Mouse (Mus musculus) liver, embryonic 13.5 days (tissue): ENCODE results near the gene Cdkal1. TPM values are rescaled to one million over a fixed set of nuclear protein-coding genes. Genes with fewer than 3 reads are reported as not detected.
A peak's percentile ranks its signal among the peaks of the same experiment; 100 is the strongest.

Experiments used
- ATAC-seq: fragments of 200-750 bp; cut with Nextera tagmentation; 2 replicates; pipeline ENCODE4 v1.8.0; 2017; ENCODE audit warnings: low read depth, mild to moderate bottlenecking, moderate number of reproducible peaks, moderate library complexity
- DNase-seq: peaks from one replicate; pipeline ENCODE4 v3.0.0; 2022
- H3K27ac ChIP-seq: fragments of 300-500 bp; sonication (generic); 2 replicates; pipeline ENCODE4 v1.5.1; 2015; ENCODE audit warnings: moderate library complexity, mild to moderate bottlenecking, inconsistent platforms
- H3K27me3 ChIP-seq: fragments of 300-500 bp; sonication (generic); 2 replicates; pipeline ENCODE4 v1.6.1; 2015; ENCODE audit warnings: mild to moderate bottlenecking, inconsistent platforms
- H3K36me3 ChIP-seq: fragments of 300-500 bp; sonication (generic); 2 replicates; pipeline ENCODE4 v1.6.1; 2015; ENCODE audit warnings: mild to moderate bottlenecking, inconsistent platforms
- H3K4me1 ChIP-seq: fragments of 300-500 bp; sonication (generic); replicated peaks from 2 replicates; pipeline ENCODE4 v1.6.1; 2015; ENCODE audit warnings: inconsistent platforms
- H3K4me2 ChIP-seq: fragments of 300-500 bp; sonication (generic); 2 replicates; pipeline ENCODE4 v1.6.1; 2015; ENCODE audit warnings: inconsistent platforms, mild to moderate bottlenecking, moderate library complexity
- H3K4me3 ChIP-seq: fragments of 300-500 bp; sonication (generic); replicated peaks from 2 replicates; pipeline ENCODE4 v1.5.1; 2015; ENCODE audit warnings: mild to moderate bottlenecking, inconsistent platforms
- H3K9ac ChIP-seq: fragments of 300-500 bp; sonication (generic); 2 replicates; pipeline ENCODE4 v1.6.1; 2015; ENCODE audit warnings: mild to moderate bottlenecking, inconsistent platforms
- H3K9me3 ChIP-seq: fragments of 300-500 bp; sonication (generic); replicated peaks from 2 replicates; pipeline ENCODE4 v1.6.1; 2016; ENCODE audit warnings: inconsistent platforms
- whole genome bisulfite sequencing: fragments of 180-500 bp; shearing (Covaris S2); methylation state at CpG from one replicate; pipeline ENCODE4 v1.1.7; 2015; ENCODE audit not compliant: insufficient replicate concordance; 5-methylcytosine and 5-hydroxymethylcytosine counted together
- polyA plus RNA-seq: library from polyadenylated mRNA; unstranded; fragments of >200 nt; fragmentation: Nextera tagmentation; extraction: Ambion mirVana; gene quantifications from 2 replicates; pipeline ENCODE4 v1.2.1, GENCODE M21; 2015

The Cdkal1 gene
- polyA plus RNA-seq, result 10.0 and 13.5 TPM in 2 replicates

DNA sequence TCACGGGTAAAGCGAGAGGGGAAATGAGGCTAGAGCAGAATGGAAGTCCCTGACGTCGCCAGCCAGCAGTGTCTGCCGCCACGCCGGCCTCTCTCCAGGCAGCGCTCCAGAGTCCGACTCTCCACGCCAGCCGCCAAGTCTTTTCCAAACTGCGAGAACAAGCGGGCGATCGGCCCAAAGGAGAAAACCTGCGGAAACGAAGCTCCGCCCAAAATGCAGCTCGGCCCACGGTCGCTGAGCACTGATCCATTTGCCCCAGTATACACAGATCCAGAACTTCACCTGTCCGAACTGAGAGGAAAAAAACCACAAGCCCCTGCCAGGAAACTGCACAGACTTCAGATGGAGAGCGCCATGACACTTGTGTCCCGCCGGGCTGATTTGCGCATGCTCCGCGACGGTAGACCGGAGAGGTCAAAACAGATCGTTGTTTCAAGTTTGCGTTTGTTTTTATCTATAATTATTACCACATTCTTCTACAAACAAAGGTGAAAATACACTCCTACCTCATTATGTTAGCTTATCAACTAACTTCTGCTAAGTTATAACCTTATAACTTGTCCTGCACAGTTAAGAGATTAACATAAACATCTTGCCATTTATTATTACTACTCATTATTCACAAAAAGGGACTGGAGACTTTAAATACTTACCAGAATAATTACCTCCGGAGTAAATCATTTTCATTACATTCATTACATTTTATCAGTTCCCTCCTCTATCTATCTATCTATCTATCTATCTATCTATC, at the start of gene Cdkal1:
Gene Cdkal1 (minus strand): TSS at position 394 of the 751 bp plus-strand sequence.
- DNase-seq, result peak; percentile 73
- Histone ChIP-seq H3K4me1 (peaks cover 14% of the 10 kb centered on the region), H3K4me3 (peak within 1 kb of the TSS; percentile 86), H3K27ac (peak within 1 kb of the TSS; percentile 74), H3K9me3 (no peaks in the 10 kb centered on the region), H3K9ac (peak within 1 kb of the TSS; percentile 86), H3K4me2 (peak within 1 kb of the TSS; percentile 77), H3K36me3 (peaks cover 17% of the 10 kb centered on the region), H3K27me3 (no peaks in the 10 kb centered on the region)
- ATAC-seq, result peak; percentile 85
- WGBS, result under 1% methylated on average over 33 of the region's 33 CpGs

DNA sequence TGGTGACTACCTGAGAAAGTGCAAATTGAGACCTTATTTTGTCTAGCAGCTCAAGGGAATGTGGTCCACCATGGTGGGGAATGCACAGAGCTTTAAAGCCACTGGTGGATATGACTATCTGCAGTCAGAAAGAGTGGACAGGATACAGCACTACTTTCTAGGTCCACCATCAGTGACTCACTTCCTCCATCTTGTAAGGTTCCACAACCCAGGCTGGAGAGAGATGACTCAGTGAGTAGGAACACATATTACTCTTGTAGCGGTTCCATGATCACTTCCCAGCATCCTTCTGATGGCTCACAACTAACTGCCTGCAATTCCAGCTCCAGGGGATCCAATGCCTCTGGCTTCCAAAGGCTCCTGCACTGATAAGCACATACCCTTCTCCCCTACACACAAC, 47.9 kb upstream of the Cdkal1 start:
- DNase-seq (no peak), ATAC-seq (no peak)
- no peak overlapping the region for H3K4me2 ChIP-seq
- no peaks in the 10 kb centered on the region for H3K27me3 ChIP-seq
- H3K9me3 ChIP-seq, result no peaks in the 10 kb centered on the region
- H3K4me3 ChIP-seq, result no peak overlapping the region
- no peak overlapping the region for H3K27ac ChIP-seq
- peaks cover 26% of the 10 kb centered on the region for H3K36me3 ChIP-seq
- no peak overlapping the region for H3K9ac ChIP-seq
- no peaks in the 10 kb centered on the region for H3K4me1 ChIP-seq
- WGBS, result 75% methylated on average over 1 of the region's 1 CpGs

DNA sequence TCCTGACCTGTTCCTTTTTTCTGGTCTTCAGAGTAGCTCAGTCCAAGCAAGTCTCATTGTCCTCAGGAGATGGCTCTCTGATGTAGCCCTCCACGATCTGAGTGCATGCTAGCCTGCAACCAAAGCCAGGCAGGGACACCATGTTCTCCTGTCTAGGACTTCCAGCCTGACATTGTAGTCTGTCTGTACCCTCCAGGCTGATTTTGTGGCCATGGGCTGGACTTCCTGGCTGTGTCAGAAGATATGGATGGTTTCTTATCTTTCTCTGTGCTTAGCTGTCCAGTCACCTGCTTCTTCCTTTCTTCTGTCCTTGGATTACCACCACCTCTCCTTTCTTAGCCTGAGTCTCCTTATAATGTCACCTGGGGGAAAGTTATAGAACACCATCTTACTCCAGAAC, 47.2 kb upstream of the Cdkal1 start:
- ATAC-seq, result no peak
- Histone ChIP-seq H3K9ac (no peak overlapping the region), H3K4me1 (no peaks in the 10 kb centered on the region), H3K27ac (no peak overlapping the region), H3K36me3 (peaks cover 19% of the 10 kb centered on the region), H3K4me2 (no peak overlapping the region), H3K27me3 (no peaks in the 10 kb centered on the region), H3K9me3 (peaks cover 3% of the 10 kb centered on the region), H3K4me3 (no peak overlapping the region)
- 74% methylated on average over 1 of the region's 1 CpGs for WGBS
- no peak for DNase-seq

DNA sequence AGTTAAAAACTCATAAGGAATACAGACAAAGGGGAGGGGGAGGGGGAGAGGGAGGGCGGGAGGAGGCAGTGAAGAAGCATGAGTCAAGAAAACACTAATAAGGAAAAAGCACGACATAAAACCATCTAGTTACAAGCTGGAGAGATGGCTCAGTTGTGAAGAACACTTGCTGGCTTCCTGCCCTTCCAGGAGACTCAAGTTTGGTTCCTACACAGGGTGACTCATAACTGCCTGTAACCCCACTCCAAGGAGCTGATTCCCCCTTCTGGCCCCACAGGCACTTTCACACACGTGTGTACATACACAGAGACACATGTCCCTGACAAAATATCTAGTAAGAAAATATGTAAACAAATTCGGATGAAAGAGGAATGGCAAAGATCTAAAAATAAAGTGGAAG, 46.2 kb upstream of the Cdkal1 start:
- H3K4me2 ChIP-seq, result no peak overlapping the region
- DNase-seq (no peak), ATAC-seq (no peak)
- H3K4me1 ChIP-seq, result no peaks in the 10 kb centered on the region
- H3K9ac ChIP-seq, result no peak overlapping the region
- 54% methylated on average over 4 of the region's 4 CpGs for WGBS
- H3K9me3 ChIP-seq, result peaks cover 6% of the 10 kb centered on the region
- H3K27me3 ChIP-seq, result no peaks in the 10 kb centered on the region
- H3K27ac ChIP-seq, result no peak overlapping the region
- H3K36me3 ChIP-seq, result peaks cover 9% of the 10 kb centered on the region
- no peak overlapping the region for H3K4me3 ChIP-seq

DNA sequence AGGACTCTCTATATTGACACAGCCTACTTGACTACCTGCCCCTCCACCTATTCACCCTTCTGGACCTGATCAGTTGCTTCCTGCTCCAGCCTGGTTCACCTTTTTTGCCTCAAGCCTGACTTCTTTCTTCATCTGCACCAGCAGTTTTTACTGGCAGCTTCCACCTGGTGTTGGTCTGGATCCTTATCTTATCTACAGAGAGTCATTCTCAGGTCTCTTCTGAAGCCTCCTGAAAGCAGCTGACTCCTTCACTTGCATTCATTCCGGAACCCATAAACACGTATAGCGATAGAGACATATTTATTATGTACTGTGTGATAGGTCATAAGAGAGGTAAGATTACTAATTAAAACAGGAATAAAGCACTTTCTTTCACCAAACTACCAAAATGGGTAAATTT, 11.3 kb upstream of the Cdkal1 start:
- H3K4me3 ChIP-seq, result no peak overlapping the region
- H3K27ac ChIP-seq, result no peak overlapping the region
- no peak overlapping the region for H3K4me2 ChIP-seq
- H3K27me3 ChIP-seq, result no peaks in the 10 kb centered on the region
- WGBS, result 82% methylated on average over 3 of the region's 3 CpGs
- ATAC-seq (no peak), DNase-seq (no peak)
- H3K9ac ChIP-seq, result no peak overlapping the region
- H3K9me3 ChIP-seq, result no peaks in the 10 kb centered on the region
- no peaks in the 10 kb centered on the region for H3K4me1 ChIP-seq
- no peaks in the 10 kb centered on the region for H3K36me3 ChIP-seq

DNA sequence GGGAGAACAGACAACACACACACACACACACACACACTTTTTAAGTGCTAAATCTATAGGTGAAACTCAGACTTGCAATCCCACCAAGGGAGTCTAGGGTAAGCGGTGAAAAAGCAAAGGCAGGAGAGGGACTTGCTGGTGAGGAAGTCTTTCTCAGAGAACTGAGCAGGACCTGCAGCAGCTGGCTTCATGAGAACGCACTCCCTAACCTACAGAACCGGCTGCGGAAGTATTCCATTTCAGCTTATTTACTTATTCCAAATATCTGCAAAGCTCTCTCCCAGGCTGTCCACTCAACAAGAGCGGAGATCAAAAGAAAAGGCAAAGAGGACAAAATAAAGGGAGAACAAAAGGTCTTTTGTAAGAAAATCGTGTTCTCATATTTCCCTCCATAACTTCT, 8.9 kb upstream of the Cdkal1 start:
- 68% methylated on average over 6 of the region's 6 CpGs for WGBS
- no peak overlapping the region for H3K9ac ChIP-seq
- H3K27ac ChIP-seq, result no peak overlapping the region
- no peak overlapping the region for H3K4me2 ChIP-seq
- no peaks in the 10 kb centered on the region for H3K27me3 ChIP-seq
- no peaks in the 10 kb centered on the region for H3K9me3 ChIP-seq
- DNase-seq (no peak), ATAC-seq (no peak)
- no peak overlapping the region for H3K4me3 ChIP-seq
- H3K4me1 ChIP-seq, result no peaks in the 10 kb centered on the region
- no peaks in the 10 kb centered on the region for H3K36me3 ChIP-seq

DNA sequence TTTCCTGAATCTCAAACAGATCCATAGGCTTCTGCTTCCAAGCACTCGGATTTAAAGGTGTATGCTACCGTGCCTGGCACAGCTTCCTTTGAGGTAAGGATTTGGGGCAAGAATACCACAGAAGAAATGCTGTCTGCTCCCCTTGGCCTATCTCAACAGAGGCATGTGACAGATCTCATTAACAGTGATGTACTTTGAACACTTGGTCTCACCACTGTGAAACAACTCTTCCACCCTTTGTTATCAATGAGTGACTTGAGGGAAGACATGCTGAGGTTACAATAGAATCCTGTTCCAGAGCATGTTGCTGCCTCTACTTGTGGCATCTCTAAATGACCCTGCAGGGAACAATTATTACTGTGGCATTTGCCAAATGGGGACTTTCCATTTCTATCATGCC, 4.6 kb upstream of the Cdkal1 start:
- Histone ChIP-seq H3K27me3 (no peaks in the 10 kb centered on the region), H3K36me3 (no peaks in the 10 kb centered on the region), H3K9me3 (no peaks in the 10 kb centered on the region), H3K27ac (no peak overlapping the region), H3K4me3 (no peak overlapping the region), H3K4me2 (no peak overlapping the region), H3K9ac (no peak overlapping the region), H3K4me1 (no peaks in the 10 kb centered on the region)
- DNase-seq (no peak), ATAC-seq (no peak)
- WGBS, result 50% methylated on average over 2 of the region's 2 CpGs

DNA sequence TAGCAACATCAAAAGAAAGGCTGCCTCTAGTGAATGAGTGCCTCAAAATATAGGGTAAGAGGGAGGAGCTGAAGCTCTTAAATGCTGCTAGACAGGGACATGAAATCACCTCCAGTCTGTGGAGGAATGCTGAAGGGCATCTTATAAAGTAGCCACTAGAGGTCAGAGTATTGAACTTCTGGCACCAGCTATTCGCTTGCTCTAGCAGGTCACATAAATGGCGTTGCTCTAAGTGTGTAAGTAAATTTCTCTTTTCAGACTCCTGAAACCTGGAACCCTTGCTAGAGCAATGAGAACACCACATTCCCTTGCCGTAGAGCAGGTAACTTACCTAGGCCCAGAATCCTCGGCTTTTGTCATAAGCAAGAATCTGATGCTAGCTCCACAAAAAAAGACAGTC, 2.0 kb upstream of the Cdkal1 start:
- peaks cover 3% of the 10 kb centered on the region; the same call in 1 of the 2 replicates for H3K36me3 ChIP-seq
- WGBS, result 13% methylated on average over 4 of the region's 4 CpGs
- no peaks in the 10 kb centered on the region for H3K27me3 ChIP-seq
- no peak overlapping the region for H3K4me2 ChIP-seq
- no peak overlapping the region for H3K9ac ChIP-seq
- no peak overlapping the region for H3K4me3 ChIP-seq
- no peaks in the 10 kb centered on the region for H3K9me3 ChIP-seq
- H3K27ac ChIP-seq, result no peak overlapping the region
- peaks cover 14% of the 10 kb centered on the region for H3K4me1 ChIP-seq
- DNase-seq (no peak), ATAC-seq (0 out of 2 replicates have a peak, but pooled peaks have one; percentile 34)

DNA sequence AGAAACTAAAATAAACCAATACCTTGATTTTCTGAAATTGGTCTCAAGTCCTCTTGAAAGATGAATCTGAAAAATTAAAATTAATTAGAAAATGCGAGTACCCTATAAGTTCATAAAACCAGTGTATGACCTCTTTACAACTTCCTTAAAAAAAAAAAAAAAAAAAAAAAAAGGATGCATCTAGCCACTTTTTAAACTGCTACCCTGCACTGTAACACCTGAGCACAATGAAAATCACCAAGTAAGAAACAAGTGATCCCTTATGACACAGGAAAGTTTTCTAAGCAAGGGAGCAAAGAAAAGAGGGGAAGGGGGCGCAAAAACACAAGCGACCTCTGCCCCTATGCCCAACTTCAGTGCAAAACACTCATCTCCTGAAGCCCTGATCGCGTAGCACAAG, 598 bp downstream of the Cdkal1 start:
- H3K9me3 ChIP-seq, result no peaks in the 10 kb centered on the region
- ATAC-seq, result no peak
- H3K9ac ChIP-seq, result peak overlapping the region; percentile 86
- H3K36me3 ChIP-seq, result peaks cover 22% of the 10 kb centered on the region
- peaks cover 14% of the 10 kb centered on the region for H3K4me1 ChIP-seq
- peak overlapping the region; percentile 74 for H3K27ac ChIP-seq
- peak overlapping the region; percentile 77 for H3K4me2 ChIP-seq
- H3K27me3 ChIP-seq, result no peaks in the 10 kb centered on the region
- 0% methylated on average over 5 of the region's 5 CpGs for WGBS
- no peak for DNase-seq
- peak overlapping the region; percentile 86 for H3K4me3 ChIP-seq

DNA sequence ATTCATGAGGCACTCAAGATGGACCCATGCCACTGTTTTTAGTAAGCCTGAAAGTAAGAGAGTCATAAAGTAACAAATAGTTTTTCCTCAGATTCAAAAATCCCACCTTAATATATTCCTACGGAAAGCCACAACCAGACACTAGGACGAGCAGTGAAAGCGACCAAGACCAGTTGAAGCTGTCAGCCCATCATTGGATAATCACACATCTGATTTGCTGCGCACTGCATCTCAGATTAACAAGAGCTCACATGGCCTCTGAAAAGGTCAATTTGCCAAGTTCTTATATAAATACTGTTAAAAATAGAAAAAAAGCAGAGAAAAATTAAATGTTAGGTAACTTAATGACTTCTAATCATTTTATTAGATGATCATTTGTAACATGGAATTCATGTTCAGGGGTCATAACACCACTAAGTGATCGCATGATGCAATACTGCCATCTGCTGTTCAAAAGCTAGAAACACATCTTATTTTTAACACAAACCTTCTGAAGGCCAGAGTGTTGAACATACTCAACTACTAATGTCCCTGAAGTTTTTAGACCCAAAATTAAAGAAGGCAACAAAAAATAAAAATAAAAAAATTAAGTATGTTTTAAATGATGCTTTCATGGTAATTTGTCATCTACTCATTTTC, 16.9 kb downstream of the Cdkal1 start:
- Histone ChIP-seq H3K27ac (no peak overlapping the region), H3K9me3 (no peaks in the 10 kb centered on the region), H3K4me2 (no peak overlapping the region), H3K27me3 (no peaks in the 10 kb centered on the region), H3K36me3 (peaks cover 27% of the 10 kb centered on the region), H3K4me3 (no peak overlapping the region), H3K9ac (no peak overlapping the region), H3K4me1 (no peaks in the 10 kb centered on the region)
- WGBS, result 52% methylated on average over 5 of the region's 5 CpGs
- no peak for ATAC-seq
- no peak for DNase-seq

DNA sequence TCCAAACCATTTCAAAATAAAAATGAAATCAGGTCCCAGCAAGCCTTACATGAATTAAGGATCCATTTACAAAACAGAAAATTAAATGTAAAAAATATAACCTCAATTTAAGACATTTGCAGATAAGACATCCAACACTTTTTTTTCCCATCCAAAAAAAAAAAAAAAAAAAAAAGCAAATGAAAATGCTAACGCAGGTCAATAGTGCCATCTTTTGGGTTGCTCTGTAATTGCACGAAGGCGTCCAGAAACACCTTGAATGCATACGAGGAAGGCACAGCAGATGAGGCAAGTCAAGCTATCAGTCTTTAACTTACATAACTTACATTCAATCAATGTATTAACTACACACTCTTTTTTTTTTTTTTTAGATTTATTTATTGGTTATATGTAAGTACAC, 20.3 kb downstream of the Cdkal1 start:
- no peak overlapping the region for H3K9ac ChIP-seq
- H3K4me1 ChIP-seq, result 0 out of 2 replicates have a peak, but pooled peaks cover 3% of the 10 kb centered on the region
- H3K27me3 ChIP-seq, result no peaks in the 10 kb centered on the region
- peaks cover 21% of the 10 kb centered on the region for H3K36me3 ChIP-seq
- H3K4me2 ChIP-seq, result no peak overlapping the region
- no peak overlapping the region for H3K27ac ChIP-seq
- ATAC-seq, result no peak
- H3K4me3 ChIP-seq, result no peak overlapping the region
- no peaks in the 10 kb centered on the region for H3K9me3 ChIP-seq
- no peak for DNase-seq
- WGBS, result 39% methylated on average over 4 of the region's 4 CpGs

DNA sequence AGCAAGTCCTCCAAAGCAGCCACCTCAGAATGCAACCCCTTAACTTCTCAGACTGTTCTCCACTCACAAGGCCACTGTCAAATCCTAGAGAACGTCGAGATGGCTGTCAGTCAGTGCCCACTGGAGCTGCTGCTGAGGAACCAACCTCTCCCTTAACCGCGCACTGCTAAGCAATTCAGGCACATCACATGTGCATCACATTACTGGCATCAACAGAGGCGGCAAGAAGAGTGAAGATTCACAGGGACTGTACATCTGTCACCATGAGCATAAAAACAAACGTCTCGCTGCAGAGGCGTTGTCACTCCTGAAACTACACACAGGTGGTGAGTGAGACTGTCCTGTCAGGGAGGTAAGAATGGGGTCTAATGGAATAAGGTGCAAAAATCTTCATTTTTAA, 21.7 kb downstream of the Cdkal1 start:
- Histone ChIP-seq H3K27me3 (no peaks in the 10 kb centered on the region), H3K27ac (no peak overlapping the region), H3K9ac (no peak overlapping the region), H3K9me3 (no peaks in the 10 kb centered on the region), H3K4me3 (no peak overlapping the region), H3K36me3 (peaks cover 21% of the 10 kb centered on the region), H3K4me1 (0 out of 2 replicates have a peak, but pooled peaks cover 3% of the 10 kb centered on the region), H3K4me2 (no peak overlapping the region)
- DNase-seq (no peak), ATAC-seq (no peak)
- WGBS, result 84% methylated on average over 8 of the region's 8 CpGs
